Mouse (Mus musculus): Measurements from ENCODE around the gene Rhobtb1. TPM values are rescaled to one million over a fixed set of nuclear protein-coding genes. Genes with fewer than 3 reads are reported as not detected.

Rhobtb1 gene
- total and polyA plus RNA-seq, 2 experiments from 2014 or later: 29.9 to 38.4 TPM

GRCm38 (mm10) chr10:69258588-69258987 lies 107.4 kb downstream of the Rhobtb1 start:
- peak overlapping the region; percentile 77 for H3K27ac ChIP-seq (ENCODE audit: low read depth)
- WGBS: 51% methylated on average over 9 of the region's 9 CpGs
- H3K4me3 ChIP-seq (ENCODE audit: low read depth, low read length): no peak overlapping the region
- H3K36me3 ChIP-seq (replicated peaks; ENCODE audit: control insufficient read depth, insufficient read depth, low read length): peaks cover 22% of the 10 kb centered on the region
- TF ChIP-seq CTCF (IDR thresholded peaks at IDR 0.05; ENCODE audit: low read depth) (no peak), EP300 (IDR thresholded peaks at IDR 0.05; ENCODE audit: low read depth) (no peak)
- no peak overlapping the region for H3K4me2 ChIP-seq (ENCODE audit: low read depth, low read length)
- no peak overlapping the region for H3K9ac ChIP-seq (replicated peaks; ENCODE audit: low read depth, low read length)
- no peaks in the 10 kb centered on the region for H3K27me3 ChIP-seq (ENCODE audit: control insufficient read depth, insufficient read depth, low read length)
- H3K9me3 ChIP-seq (replicated peaks; ENCODE audit: control insufficient read depth, low read length): no peaks in the 10 kb centered on the region
- peaks cover 46% of the 10 kb centered on the region for H3K4me1 ChIP-seq (ENCODE audit: control insufficient read depth, insufficient read depth)
- ATAC-seq (ENCODE audit: insufficient read depth, low read depth): no peak
- no peak for DNase-seq (ENCODE audit: low spot score)

DNA sequence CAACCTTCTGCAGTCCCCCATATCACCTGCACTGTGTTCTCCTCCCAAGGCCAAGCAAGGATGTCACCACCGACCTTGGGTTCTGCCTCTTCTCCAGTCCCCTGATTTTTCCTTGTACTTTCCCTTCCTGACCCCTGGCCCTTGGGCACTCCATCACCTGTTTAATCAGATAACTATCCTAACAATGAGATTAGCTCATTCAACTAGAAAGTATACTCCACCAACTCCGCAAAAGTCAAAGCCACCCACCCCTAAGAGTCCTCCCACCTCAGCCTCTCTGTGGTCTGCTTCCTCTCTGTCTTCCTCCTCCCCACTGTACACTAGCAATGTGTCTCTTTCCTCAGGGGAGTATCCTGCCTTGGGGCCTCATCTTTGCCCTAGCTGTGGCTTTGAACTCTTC lies 107.9 kb downstream of the Rhobtb1 start:
- Histone ChIP-seq H3K4me3 (ENCODE audit: low read depth, low read length) (no peak overlapping the region), H3K36me3 (replicated peaks; ENCODE audit: control insufficient read depth, insufficient read depth, low read length) (peaks cover 22% of the 10 kb centered on the region), H3K4me2 (ENCODE audit: low read depth, low read length) (no peak overlapping the region), H3K27me3 (ENCODE audit: control insufficient read depth, insufficient read depth, low read length) (no peaks in the 10 kb centered on the region), H3K9ac (replicated peaks; ENCODE audit: low read depth, low read length) (no peak overlapping the region), H3K4me1 (ENCODE audit: control insufficient read depth, insufficient read depth) (peaks cover 45% of the 10 kb centered on the region), H3K27ac (ENCODE audit: low read depth) (peak overlapping the region; percentile 77), H3K9me3 (replicated peaks; ENCODE audit: control insufficient read depth, low read length) (no peaks in the 10 kb centered on the region)
- ATAC-seq (ENCODE audit: insufficient read depth, low read depth): no peak
- no peak for TF ChIP-seq CTCF (IDR thresholded peaks at IDR 0.05; ENCODE audit: low read depth)
- TF ChIP-seq EP300 (IDR thresholded peaks at IDR 0.05; ENCODE audit: low read depth): 0 out of 2 replicates have a peak, but pooled peaks have one; percentile 7
- WGBS: 34% methylated on average over 2 of the region's 2 CpGs
- DNase-seq (ENCODE audit: low spot score): no peak

DNA sequence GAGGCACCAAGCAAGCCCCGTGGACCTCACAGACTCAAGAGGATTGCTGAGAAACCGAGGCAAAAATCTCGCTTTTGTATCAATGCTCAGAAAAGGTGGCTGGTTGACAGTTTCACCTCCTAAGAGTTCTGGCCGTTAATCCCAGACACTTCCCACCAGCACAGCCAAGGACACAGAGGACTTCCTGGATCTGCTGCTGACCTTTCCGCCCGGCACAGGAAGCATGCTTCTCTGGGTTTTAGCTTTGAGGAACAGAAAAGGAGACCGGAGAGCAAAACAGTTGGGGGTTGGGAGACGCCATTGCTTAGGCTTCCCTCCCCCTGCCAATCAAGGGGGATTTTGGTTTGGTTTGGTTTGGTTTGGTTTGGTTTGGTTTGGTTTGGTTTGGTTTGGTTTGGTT lies 108.7 kb downstream of the Rhobtb1 start:
- H3K4me3 ChIP-seq (ENCODE audit: low read depth, low read length): no peak overlapping the region
- H3K36me3 ChIP-seq (replicated peaks; ENCODE audit: control insufficient read depth, insufficient read depth, low read length): peaks cover 22% of the 10 kb centered on the region
- ATAC-seq (ENCODE audit: insufficient read depth, low read depth): no peak
- 72% methylated on average over 8 of the region's 8 CpGs for WGBS
- no peaks in the 10 kb centered on the region for H3K9me3 ChIP-seq (replicated peaks; ENCODE audit: control insufficient read depth, low read length)
- H3K27ac ChIP-seq (ENCODE audit: low read depth): peak overlapping the region; percentile 77
- H3K27me3 ChIP-seq (ENCODE audit: control insufficient read depth, insufficient read depth, low read length): no peaks in the 10 kb centered on the region
- peaks cover 45% of the 10 kb centered on the region for H3K4me1 ChIP-seq (ENCODE audit: control insufficient read depth, insufficient read depth)
- no peak for DNase-seq (ENCODE audit: low spot score)
- no peak overlapping the region for H3K4me2 ChIP-seq (ENCODE audit: low read depth, low read length)
- TF ChIP-seq EP300 (IDR thresholded peaks at IDR 0.05; ENCODE audit: low read depth): no peak
- no peak for TF ChIP-seq CTCF (IDR thresholded peaks at IDR 0.05; ENCODE audit: low read depth)
- no peak overlapping the region for H3K9ac ChIP-seq (replicated peaks; ENCODE audit: low read depth, low read length)

- DNase-seq (ENCODE audit: low spot score) (peak; percentile 73), ATAC-seq (ENCODE audit: insufficient read depth, low read depth) (peak; percentile 69)
- H3K4me2 ChIP-seq (ENCODE audit: low read depth, low read length): peak overlapping the region; percentile 55
- peak overlapping the region; percentile 30 for H3K4me3 ChIP-seq (ENCODE audit: low read depth, low read length)
- H3K36me3 ChIP-seq (replicated peaks; ENCODE audit: control insufficient read depth, insufficient read depth, low read length): peaks cover 14% of the 10 kb centered on the region
- 17% methylated on average over 14 of the region's 14 CpGs for WGBS
- peaks cover 65% of the 10 kb centered on the region for H3K4me1 ChIP-seq (ENCODE audit: control insufficient read depth, insufficient read depth)
- no peaks in the 10 kb centered on the region for H3K27me3 ChIP-seq (ENCODE audit: control insufficient read depth, insufficient read depth, low read length)
- peak overlapping the region; percentile 90 for H3K27ac ChIP-seq (ENCODE audit: low read depth)
- no peak for TF ChIP-seq CTCF (IDR thresholded peaks at IDR 0.05; ENCODE audit: low read depth)
- TF ChIP-seq EP300 (IDR thresholded peaks at IDR 0.05; ENCODE audit: low read depth): peak; percentile 64; the same call in 1 of the 2 replicates
- H3K9me3 ChIP-seq (replicated peaks; ENCODE audit: control insufficient read depth, low read length): no peaks in the 10 kb centered on the region
- H3K9ac ChIP-seq (replicated peaks; ENCODE audit: low read depth, low read length): peak overlapping the region; percentile 20; the same call in 1 of the 2 replicates
Measured at GRCm38 (mm10) chr10:69262918-69263822, 111.9 kb downstream of the Rhobtb1 start.

DNA sequence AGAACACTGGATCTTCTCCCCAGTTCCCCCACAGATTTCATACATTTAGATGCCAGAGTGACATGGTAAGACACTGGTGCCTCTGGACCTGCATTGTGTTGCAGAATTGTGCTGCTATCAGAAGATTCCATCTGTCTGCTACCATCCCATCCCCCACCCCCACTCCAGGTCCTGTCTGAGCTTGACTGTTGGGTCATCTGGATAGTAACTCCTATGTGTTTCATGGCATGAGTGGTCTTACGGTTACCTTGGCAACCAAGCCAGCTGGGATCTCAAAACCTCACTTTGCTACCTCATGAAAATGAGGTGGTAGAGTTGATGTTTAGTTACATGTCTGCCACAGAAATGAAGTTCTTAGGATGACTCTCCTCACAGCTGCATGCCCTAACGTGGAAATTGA lies 112.7 kb downstream of the Rhobtb1 start:
- Histone ChIP-seq H3K36me3 (replicated peaks; ENCODE audit: control insufficient read depth, insufficient read depth, low read length) (peaks cover 14% of the 10 kb centered on the region), H3K4me3 (ENCODE audit: low read depth, low read length) (no peak overlapping the region), H3K27me3 (ENCODE audit: control insufficient read depth, insufficient read depth, low read length) (no peaks in the 10 kb centered on the region), H3K4me1 (ENCODE audit: control insufficient read depth, insufficient read depth) (peaks cover 67% of the 10 kb centered on the region), H3K9ac (replicated peaks; ENCODE audit: low read depth, low read length) (no peak overlapping the region), H3K27ac (ENCODE audit: low read depth) (peak overlapping the region; percentile 90), H3K4me2 (ENCODE audit: low read depth, low read length) (no peak overlapping the region), H3K9me3 (replicated peaks; ENCODE audit: control insufficient read depth, low read length) (no peaks in the 10 kb centered on the region)
- no peak for DNase-seq (ENCODE audit: low spot score)
- WGBS: 81% methylated on average over 2 of the region's 2 CpGs
- TF ChIP-seq EP300 (IDR thresholded peaks at IDR 0.05; ENCODE audit: low read depth): no peak
- ATAC-seq (ENCODE audit: insufficient read depth, low read depth): no peak
